Mouse (Mus musculus): ENCODE data around the gene Gldn. TPM values are rescaled to one million over a fixed set of nuclear protein-coding genes. Genes with fewer than 3 reads are reported as not detected.

Gldn gene
- polyA plus RNA-seq, 1 experiment from 2014 or later: 1.2 TPM

Other genes starting within 250 kb of the Gldn start
- gene Tnfaip8l3, start 218.1 kb upstream of the Gldn start, polyA plus RNA-seq (2015; fragmentation: Nextera tagmentation; extraction: Ambion mirVana): 1.0 and 1.2 TPM in 2 replicates
- gene Cyp19a1, start 18.4 kb upstream of the Gldn start, polyA plus RNA-seq (2015; fragmentation: Nextera tagmentation; extraction: Ambion mirVana): 0.16 TPM in 1 of 2 replicates, not detected in the other
- 6.4 and 7.0 TPM in 2 replicates for gene Dmxl2, start 215.1 kb downstream of the Gldn start, polyA plus RNA-seq (2015; fragmentation: Nextera tagmentation; extraction: Ambion mirVana)

Measured in embryonic facial prominence, embryonic 15.5 days (tissue).